Mouse (Mus musculus) heart, adult 2 months (tissue): ENCODE measurements around the gene Lrrc8b.

Experiments
- CTCF ChIP-seq: fragments of 200-600 bp; IDR thresholded peaks from 2 replicates; pipeline ENCODE4 v1.8.1; 2022; ENCODE audit warnings: antibody characterized with exemption, mild to moderate bottlenecking, moderate library complexity
- EP300 ChIP-seq: fragments of 200-500 bp; IDR thresholded peaks from 2 replicates; pipeline ENCODE4 v1.6.1; 2011; ENCODE audit warnings: low read depth, low read length, control low read depth; ENCODE audit not compliant: insufficient read depth

DNA sequence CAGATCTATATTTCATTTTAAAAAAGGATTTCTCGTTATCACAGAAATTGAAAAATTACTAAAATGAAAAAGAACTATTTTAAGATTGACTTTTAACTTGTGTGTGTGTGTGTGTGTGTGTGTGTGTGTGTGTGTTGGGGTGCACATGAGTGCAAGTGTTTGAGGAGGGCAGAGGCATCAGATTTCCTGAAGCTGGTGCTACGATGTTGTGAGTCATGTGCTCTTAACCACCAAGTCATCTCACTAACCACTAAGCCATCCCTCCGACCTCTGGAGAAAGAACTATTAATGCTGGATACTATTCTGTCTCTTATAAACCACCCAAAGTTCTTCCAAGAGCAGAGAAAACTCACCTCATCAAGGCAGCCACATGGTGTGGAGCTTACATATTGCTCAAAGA lies 2.9 kb upstream of the Lrrc8b start:
- TF ChIP-seq EP300 (no peak), CTCF (no peak)
